Mouse (Mus musculus): ENCODE measurements at regions not wholly inside any gene's neighbourhood (a gene's known extent, or its start where the extent isn't known, plus 50 kb on each side); places are given as distances from the start of the nearest gene placed in this dataset.

GRCm38 (mm10) chrX:12375796-12376195 is 211.8 kb upstream of the Atp6ap2 start:
- peak; percentile 5 for DNase-seq

GRCm38 (mm10) chrX:12376238-12376980 is 211.2 kb upstream of the Atp6ap2 start:
- no peak for DNase-seq

DNA sequence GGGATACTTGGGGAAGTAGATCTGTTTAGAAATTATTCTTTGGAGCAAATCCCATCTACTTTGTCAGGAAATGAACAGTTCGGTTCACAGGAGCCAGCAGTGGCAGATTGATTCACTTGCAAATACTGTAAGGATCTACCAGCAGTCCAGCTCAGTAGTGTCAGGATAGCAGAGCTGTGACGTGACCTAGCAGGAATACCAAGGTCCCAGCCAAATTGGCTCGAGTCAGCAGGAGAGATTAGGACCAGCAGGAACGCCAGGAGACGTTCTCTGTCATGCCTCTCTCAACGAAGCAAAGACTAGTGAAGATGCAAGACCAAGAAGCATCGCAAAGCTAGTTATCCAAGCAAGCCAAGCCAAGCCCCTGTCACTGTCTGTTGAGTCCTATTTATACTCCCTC is 210.2 kb upstream of the Atp6ap2 start:
- no peak for DNase-seq

DNA sequence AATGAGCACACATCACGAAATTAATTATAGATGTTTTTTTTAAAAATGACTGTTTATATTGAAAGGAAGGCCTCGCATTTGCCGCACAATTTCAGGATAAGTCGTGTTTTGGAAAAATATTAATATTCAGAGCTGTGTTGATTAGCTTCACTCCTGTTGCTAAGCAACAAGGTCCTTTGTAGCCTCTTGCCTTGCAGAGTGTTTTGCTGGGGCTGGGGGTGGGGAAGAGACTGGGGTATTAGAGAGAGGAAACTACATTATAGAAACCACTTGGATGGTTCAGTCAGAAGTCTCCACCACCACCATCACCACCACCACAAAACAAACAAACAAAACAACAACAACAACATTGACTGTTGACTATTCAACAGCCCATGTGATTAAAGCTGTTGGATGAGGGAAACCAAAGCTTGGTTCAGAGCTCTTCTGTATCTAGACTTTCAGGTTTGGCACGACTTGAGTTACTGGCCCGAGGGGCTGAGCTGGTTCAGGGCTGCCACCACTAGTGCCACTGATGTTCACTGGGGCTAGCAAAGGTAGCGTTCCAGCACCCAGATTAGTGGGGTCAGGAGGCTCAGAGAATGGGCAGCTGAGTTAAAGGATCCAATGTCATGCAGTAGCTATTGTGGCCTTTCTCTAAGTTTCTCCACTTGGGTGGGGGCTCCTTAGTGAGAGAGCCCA is 195.3 kb upstream of the Atp6ap2 start:
- DNase-seq, result no peak

- DNase-seq, result no peak
These were observed 178.3 kb upstream of the Atp6ap2 start for GRCm38 (mm10) chrX:12409319-12409718.

- DNase-seq, result no peak
These were observed 162.0 kb upstream of the Atp6ap2 start for GRCm38 (mm10) chrX:12425566-12425965.

- DNase-seq, result no peak
These were observed 160.9 kb upstream of the Atp6ap2 start for GRCm38 (mm10) chrX:12426664-12427063.

DNA sequence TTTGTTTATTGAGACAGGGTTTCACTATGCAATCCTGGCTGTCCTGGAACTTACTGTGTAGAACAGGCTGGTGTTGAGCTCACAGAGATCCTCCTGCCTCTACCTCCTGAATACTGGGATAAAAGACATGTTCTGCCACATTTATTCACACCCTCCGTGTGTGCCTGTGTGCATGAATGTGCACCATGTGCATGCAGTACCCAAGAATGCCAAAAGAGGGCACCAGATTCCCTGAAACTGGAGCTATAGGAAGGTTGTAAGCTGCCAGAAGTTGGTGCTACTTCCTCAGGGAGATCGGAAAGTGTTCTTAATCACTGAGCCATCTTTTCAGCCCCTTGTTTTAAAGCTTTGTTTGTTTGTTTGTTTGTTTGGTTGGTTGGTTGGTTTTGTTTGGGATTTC is 155.3 kb upstream of the Atp6ap2 start:
- DNase-seq, result no peak

DNA sequence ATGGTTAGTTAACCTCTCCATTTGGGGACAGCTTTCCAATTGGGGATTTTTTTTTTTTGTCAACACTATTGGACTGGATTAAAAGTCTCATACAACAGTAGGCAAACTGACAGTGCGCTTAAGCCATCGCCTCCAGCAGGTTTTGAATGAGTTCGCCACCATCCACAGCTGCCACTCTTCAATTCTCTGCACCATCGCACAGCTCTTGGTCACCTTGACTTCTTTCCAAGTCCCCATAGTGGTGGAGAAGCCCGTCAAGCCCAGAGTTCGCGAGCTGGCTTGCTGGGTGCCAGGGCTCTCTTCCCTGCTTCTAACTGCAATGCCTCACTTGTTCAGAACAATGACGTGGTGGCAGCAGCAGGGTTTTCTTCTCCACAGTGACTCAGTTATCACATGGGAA is 151.9 kb upstream of the Atp6ap2 start:
- DNase-seq, result no peak

- DNase-seq, result no peak
These were observed 151.5 kb upstream of the Atp6ap2 start for GRCm38 (mm10) chrX:12436106-12436505.

DNA sequence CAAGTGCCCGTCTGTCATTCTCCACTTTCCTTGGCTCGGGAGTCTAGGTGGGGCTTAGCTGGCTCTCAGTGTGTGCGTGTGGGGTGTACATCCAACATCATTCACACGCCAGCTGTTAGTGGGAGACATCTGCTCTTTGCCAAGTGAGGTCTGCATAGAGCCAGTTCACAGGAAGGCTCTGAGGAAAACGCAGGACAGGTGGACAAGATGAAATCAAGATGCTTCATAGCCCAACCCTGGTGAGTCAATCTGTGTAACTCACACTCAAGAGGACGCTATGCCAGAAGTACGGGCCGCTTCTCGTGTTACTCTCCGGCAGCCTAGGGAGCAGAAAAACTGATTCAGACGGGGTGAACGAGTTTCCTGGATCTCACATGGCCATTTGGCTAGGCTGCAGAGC is 148.2 kb upstream of the Atp6ap2 start:
- DNase-seq, result no peak

- DNase-seq, result no peak
These were observed 143.8 kb upstream of the Atp6ap2 start for GRCm38 (mm10) chrX:12443794-12444193.

GRCm38 (mm10) chrX:12445093-12445492 is 142.5 kb upstream of the Atp6ap2 start:
- no peak for DNase-seq

GRCm38 (mm10) chrX:12447962-12448361 is 139.6 kb upstream of the Atp6ap2 start:
- DNase-seq, result no peak

- DNase-seq, result no peak
These were observed 137.9 kb upstream of the Atp6ap2 start for GRCm38 (mm10) chrX:12449688-12450087.

DNA sequence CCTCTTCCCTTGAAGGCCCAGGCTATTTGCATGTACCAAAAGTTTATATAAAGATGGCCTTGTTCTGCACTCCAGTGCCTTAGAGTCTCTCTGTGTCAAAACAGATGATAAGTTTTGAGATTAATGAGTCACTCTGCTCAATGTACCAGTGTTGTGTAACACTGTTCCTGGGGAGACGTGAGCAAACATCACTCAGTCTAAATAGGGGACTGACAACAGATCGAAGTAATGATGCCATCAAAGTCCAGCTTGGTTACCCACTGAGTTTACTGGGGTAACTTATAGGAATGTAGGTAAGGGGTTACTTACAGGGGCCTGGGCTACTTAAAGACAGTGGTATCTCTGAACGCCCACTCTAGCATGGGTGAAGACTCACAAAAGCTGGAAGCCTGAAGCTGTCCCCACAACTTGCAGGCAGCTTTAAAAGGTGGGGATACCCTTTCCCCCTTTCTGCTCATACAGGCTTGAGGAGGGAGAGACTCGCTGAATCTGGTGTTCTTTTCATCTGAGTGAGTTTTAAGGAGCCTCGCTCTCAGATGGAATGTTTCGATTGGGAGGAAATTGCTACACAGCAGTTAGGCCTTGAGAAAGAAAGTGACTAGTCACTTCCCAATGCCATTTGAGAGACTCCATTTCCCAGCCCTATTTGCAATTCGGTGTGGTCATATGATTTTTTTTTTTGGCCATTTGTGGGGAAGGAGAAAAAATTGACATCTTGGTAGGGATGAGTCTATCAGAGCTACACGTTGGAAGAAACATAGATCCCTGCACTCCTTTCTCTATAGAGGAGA is 134.4 kb upstream of the Atp6ap2 start:
- DNase-seq, result no peak

DNA sequence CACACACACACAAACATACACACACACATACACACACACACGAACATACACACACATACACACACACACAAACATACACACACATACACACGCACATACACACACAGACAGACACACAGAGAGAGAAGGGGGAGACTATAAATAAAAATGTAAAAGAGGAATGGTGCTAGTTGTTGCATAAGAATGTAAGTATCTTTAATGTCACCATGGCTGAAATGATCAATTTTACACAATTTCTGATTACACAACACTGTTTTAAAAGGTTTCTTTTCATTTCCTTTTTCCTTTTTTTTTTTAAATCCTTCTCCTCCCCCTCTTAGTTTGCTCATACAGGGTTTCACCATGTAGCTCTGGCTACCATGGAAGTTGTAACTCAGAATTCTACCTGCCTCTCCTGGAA is 125.9 kb upstream of the Atp6ap2 start:
- DNase-seq, result no peak

DNA sequence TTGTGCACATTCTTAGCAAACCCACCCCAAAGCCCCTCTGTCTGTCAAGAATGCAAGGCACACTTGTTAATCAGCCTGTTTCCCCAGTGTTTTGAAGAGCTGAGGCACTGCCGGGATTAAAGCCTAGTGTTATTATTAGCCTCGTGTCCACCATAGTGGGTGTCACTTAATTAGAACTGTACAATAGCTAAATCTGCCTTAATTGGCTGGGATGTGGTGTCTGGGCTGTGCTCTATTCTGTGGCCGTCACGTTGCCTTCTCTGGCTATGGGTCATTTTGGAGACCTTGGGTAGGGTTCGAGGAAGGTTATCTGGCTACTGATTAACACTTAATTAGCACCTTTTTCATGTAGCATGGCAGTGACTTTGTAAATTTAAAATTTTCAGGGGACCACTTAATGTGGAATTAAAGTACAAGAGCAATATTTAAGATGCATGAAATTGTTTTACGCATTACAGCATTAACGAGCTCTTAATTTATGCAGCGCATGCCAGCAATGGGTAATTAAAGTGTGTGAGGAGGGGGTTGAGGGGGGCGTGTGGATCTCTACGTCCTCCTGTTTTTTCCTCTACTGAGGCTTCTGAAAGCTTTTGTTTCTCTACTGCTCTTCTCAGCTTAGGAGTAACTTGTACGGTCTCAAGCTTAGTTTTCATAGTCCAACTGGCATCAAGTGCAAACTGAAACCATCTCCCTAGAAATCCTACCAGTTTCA is 124.5 kb upstream of the Atp6ap2 start:
- no peak for DNase-seq

DNA sequence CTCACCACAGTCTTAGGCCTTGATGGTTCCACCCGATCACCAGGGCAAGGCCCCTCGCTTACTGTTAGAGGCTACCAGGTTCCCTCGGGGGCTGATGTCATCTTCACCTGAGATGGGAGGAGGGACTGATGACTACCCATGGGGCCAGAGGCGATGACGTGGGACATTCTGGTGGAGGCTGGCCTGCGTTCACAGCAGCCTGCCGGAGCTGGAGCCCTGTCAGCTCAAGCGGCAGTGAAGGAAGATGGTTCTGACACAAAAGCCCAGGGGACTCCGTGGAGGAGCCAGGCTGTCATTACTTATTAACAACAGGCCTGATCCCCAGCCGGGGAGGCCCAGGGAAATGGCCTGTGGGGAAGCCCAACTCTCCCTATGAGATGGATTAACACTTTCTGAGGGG is 121.3 kb upstream of the Atp6ap2 start:
- peak; percentile 16 for DNase-seq

- DNase-seq, result peak; percentile 5
These were observed 120.7 kb upstream of the Atp6ap2 start for GRCm38 (mm10) chrX:12466897-12467296.

DNA sequence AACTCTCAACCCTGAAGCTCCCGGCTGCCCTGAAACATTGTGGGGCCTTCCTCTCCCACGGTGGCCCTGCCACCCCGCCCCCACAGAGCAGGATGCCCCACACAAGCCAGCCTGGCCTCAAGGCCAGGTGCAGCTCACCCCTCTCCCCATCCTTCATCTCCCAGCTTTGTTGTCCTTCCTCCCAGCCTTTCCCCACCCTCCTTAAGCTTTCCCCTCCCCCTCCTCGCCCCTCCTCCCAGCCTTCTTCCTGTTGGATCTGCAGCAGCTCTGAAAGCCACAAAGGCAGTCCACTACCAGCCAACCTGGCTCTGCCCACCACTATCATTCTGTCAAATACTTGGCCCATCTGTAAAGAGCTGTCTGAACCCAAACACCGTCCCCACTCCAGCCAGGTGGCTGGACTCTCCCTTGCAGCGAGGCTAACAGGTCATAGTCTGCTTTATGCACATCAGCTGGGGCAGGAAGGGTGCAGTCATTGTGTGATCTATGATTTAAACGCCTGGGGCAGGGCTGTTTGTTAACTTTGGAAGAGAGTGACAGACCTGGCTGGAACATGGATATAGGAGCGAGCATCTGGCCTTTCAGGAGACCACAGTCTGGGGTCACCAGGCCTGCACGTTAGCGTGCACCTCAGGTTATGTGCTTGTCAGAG is 119.9 kb upstream of the Atp6ap2 start:
- peak; percentile 28 for DNase-seq

DNA sequence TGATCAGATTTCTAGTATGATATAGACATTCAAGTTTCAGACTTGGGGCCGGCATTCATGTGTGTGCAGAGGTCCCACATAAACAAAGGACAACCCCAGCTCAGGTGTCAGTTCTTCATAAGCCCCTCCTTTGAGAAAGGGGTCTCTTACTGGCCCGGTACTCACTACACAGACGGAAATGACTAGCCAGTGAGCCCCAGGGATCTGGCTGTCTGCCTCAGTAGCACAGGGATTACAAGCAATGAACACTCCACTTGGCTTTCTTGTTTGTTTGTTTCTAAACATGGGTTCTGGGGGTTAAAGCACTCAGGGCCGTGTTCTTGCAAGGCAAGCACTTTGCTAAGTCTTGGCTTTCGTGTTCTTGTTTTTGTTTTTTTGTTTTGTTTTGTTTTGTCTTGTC is 115.3 kb upstream of the Atp6ap2 start:
- DNase-seq, result no peak

- no peak for DNase-seq
These were observed 108.4 kb upstream of the Atp6ap2 start for GRCm38 (mm10) chrX:12479207-12479606.
